Mouse (Mus musculus): ENCODE data around the gene Tssk4. TPM values are rescaled to one million over a fixed set of nuclear protein-coding genes. Genes with fewer than 3 reads are reported as not detected.

The Tssk4 gene
- polyA plus RNA-seq, 1 experiment from 2014 or later: 1.1 TPM

DNA sequence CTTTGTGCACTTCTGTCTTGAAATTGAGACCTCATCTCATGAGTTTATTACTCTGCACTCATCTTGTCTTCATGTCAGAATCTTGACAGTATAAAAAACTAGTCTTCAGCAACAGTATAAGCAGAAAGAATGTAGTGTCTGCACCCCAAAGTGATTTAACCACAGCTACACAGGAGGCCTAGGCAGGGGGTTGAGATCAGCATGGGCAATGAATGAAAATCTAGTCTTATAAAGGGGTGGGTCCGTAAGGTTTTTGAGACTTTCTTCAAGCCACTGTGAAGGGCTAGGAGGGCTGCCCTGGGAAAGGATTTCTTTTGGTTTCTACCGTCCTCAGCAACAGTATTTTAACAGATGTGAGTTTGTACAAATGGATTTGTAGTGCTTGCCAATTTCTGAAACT, 10.7 kb downstream of the Tssk4 start:
- peak; percentile 22; the same call in 1 of the 2 replicates for ATAC-seq (ENCODE audit: insufficient read depth)

DNA sequence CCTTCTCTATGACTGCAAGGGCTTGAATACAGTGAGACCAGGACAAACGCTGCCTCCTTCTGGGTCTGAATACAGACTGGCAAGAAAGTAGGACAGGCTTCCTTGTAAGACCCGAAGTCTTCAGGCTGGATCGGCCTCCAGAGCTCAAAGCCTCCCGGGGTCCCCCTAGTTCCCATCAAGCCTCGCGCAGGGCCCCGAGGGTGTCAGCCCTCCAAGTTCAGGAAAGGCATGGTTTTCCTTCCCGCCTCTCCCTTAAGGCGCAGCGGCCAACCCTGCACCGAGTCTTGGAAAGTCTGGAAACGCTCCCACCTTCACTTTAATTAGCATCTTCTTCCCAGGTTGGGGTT, 21.5 kb downstream of the Tssk4 start:
- H3K4me1 ChIP-seq (ENCODE audit: insufficient read depth): peaks cover 5% of the 10 kb centered on the region; the same call in 1 of the 2 replicates
- DNase-seq (no peak), ATAC-seq (ENCODE audit: insufficient read depth) (peak; percentile 55)
- no peak for TF ChIP-seq CTCF (IDR thresholded peaks at IDR 0.05; ENCODE audit: low read depth)
- under 1% methylated on average over 12 of the region's 12 CpGs for WGBS
- peak overlapping the region; percentile 70 for H3K4me3 ChIP-seq (ENCODE audit: low read depth, low read length)
- peaks cover 18% of the 10 kb centered on the region for H3K36me3 ChIP-seq (ENCODE audit: insufficient read depth)
- H3K27ac ChIP-seq (ENCODE audit: low read depth): peak overlapping the region; percentile 68; the same call in 1 of the 2 replicates
- no peaks in the 10 kb centered on the region for H3K9me3 ChIP-seq (ENCODE audit: low read depth, low read length)
- peak overlapping the region; percentile 70 for H3K4me2 ChIP-seq
- peak overlapping the region; percentile 77 for H3K9ac ChIP-seq
- H3K27me3 ChIP-seq (ENCODE audit: insufficient read depth, low read length): no peaks in the 10 kb centered on the region

More for the DNA sequence above, 10.7 kb downstream of the Tssk4 start:
- no peaks in the 10 kb centered on the region for H3K9me3 ChIP-seq (ENCODE audit: low read depth, low read length)
- no peak overlapping the region for H3K27ac ChIP-seq (ENCODE audit: low read depth)
- WGBS: 34% methylated on average over 2 of the region's 2 CpGs
- H3K36me3 ChIP-seq (ENCODE audit: insufficient read depth): peaks cover 44% of the 10 kb centered on the region
- peak overlapping the region; percentile 81; the same call in 1 of the 2 replicates for H3K9ac ChIP-seq
- H3K27me3 ChIP-seq (ENCODE audit: insufficient read depth, low read length): no peaks in the 10 kb centered on the region
- H3K4me3 ChIP-seq (ENCODE audit: low read depth, low read length): peak overlapping the region; percentile 56
- DNase-seq: no peak
- peaks cover 5% of the 10 kb centered on the region; the same call in 1 of the 2 replicates for H3K4me1 ChIP-seq (ENCODE audit: insufficient read depth)
- H3K4me2 ChIP-seq: peak overlapping the region; percentile 70
- TF ChIP-seq CTCF (IDR thresholded peaks at IDR 0.05; ENCODE audit: low read depth): no peak

DNA sequence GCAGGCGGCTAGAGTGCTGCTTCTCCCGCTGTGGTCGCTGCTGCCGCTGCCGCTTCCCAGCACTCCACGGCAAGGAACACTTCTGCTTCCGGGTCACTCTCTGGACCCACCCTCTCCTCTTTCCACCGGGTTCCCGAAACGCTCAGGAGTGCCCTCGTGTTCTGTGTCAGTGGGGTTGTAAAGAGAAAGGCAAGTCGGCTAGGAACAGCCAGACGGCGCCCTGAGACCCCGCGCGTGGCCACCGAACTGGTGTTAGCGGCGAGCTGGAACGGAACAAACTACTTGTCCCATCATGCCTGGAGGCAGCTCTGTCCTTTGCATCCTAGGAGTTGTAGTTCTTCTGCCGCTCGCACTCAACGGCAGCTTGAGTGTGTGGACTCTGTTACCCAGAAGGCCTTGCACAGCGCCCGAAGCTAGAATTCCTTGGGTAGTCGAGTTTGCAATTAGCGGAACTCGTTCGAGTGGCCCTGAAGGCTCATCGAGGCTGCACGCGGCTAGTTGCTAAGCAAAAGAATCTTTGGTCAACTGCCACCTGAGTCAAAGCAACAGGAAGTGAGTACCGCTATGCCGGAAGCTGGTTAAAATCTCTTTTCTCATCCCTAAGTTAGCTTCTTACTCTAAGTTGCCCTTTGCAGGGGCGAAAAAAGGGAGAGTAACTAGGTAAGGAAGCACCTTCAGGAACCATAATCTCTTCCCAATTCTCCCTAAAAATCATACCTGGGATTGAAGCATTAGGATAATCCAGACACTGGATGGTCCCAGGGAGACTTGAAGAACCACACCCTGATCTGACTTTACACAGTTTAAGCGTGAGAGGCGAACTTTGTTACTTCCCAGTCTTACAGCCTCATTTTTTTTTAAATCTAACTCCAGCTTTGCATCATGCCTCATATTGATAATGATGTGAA, 22.1 kb downstream of the Tssk4 start, which contains the start of the genes Gmpr2 and Nedd8:
Gene Gmpr2 (plus strand): TSS at position 109 of the 908 bp plus-strand sequence.
Gene Nedd8 (minus strand): TSS at position 292 of the 908 bp plus-strand sequence.
- H3K4me3 ChIP-seq (ENCODE audit: low read depth, low read length): peak within 1 kb of the TSS; percentile 70
- no peaks in the 10 kb centered on the region for H3K9me3 ChIP-seq (ENCODE audit: low read depth, low read length)
- H3K4me2 ChIP-seq: peak within 1 kb of the TSS; percentile 70
- no peaks in the 10 kb centered on the region for H3K27me3 ChIP-seq (ENCODE audit: insufficient read depth, low read length)
- H3K27ac ChIP-seq (ENCODE audit: low read depth): peak within 1 kb of the TSS; percentile 72; the same call in 1 of the 2 replicates
- peak; percentile 98 for ATAC-seq (ENCODE audit: insufficient read depth)
- peak; percentile 97 for DNase-seq
- peaks cover 23% of the 10 kb centered on the region for H3K36me3 ChIP-seq (ENCODE audit: insufficient read depth)
- TF ChIP-seq CTCF (IDR thresholded peaks at IDR 0.05; ENCODE audit: low read depth): no peak
- whole genome bisulfite sequencing: under 1% methylated on average over 38 of the region's 38 CpGs
- H3K9ac ChIP-seq: peak within 1 kb of the TSS; percentile 77
- peaks cover 5% of the 10 kb centered on the region; the same call in 1 of the 2 replicates for H3K4me1 ChIP-seq (ENCODE audit: insufficient read depth)

DNA sequence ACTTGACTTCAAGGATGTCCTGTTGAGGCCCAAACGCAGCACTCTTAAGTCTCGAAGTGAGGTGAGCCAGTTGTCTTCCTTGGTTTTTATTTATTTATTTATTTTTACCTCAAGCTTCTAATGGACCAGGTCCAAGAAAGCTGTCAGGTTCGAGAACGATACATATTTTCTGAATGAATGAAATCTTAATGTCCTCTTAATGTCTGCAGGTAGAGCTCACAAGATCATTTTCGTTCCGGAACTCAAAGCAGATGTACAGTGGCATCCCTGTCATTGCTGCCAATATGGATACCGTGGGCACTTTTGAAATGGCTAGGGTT, 22.7 kb downstream of the Tssk4 start:
- TF ChIP-seq CTCF (IDR thresholded peaks at IDR 0.05; ENCODE audit: low read depth): no peak
- peak overlapping the region; percentile 70 for H3K4me2 ChIP-seq
- peak overlapping the region; percentile 72; the same call in 1 of the 2 replicates for H3K27ac ChIP-seq (ENCODE audit: low read depth)
- peaks cover 29% of the 10 kb centered on the region for H3K36me3 ChIP-seq (ENCODE audit: insufficient read depth)
- H3K27me3 ChIP-seq (ENCODE audit: insufficient read depth, low read length): no peaks in the 10 kb centered on the region
- peak overlapping the region; percentile 77 for H3K9ac ChIP-seq
- H3K4me1 ChIP-seq (ENCODE audit: insufficient read depth): peaks cover 5% of the 10 kb centered on the region; the same call in 1 of the 2 replicates
- H3K4me3 ChIP-seq (ENCODE audit: low read depth, low read length): peak overlapping the region; percentile 70
- DNase-seq (no peak), ATAC-seq (ENCODE audit: insufficient read depth) (no peak)
- H3K9me3 ChIP-seq (ENCODE audit: low read depth, low read length): no peaks in the 10 kb centered on the region
- 72% methylated on average over 7 of the region's 7 CpGs for WGBS

DNA sequence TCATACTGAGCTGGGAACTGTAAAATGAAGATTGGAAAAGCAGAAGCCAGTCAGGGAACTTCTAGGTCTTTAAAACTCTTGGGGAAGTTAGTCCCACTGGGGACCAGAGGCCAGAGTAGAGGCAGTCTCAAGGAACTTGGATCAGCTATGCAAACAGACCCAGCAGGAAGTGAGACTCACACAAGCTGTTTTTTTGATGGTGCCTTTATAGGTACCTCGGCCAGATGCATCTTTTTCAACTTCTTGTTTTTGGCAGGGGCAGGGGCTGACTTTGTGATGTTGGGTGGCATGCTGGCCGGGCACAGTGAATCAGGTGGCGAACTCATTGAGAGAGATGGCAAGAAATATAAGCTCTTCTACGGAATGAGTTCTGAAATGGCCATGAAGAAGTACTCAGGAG, 27.6 kb downstream of the Tssk4 start:
- H3K36me3 ChIP-seq (ENCODE audit: insufficient read depth): peaks cover 57% of the 10 kb centered on the region
- no peak overlapping the region for H3K9ac ChIP-seq
- 83% methylated on average over 4 of the region's 4 CpGs for WGBS

DNA sequence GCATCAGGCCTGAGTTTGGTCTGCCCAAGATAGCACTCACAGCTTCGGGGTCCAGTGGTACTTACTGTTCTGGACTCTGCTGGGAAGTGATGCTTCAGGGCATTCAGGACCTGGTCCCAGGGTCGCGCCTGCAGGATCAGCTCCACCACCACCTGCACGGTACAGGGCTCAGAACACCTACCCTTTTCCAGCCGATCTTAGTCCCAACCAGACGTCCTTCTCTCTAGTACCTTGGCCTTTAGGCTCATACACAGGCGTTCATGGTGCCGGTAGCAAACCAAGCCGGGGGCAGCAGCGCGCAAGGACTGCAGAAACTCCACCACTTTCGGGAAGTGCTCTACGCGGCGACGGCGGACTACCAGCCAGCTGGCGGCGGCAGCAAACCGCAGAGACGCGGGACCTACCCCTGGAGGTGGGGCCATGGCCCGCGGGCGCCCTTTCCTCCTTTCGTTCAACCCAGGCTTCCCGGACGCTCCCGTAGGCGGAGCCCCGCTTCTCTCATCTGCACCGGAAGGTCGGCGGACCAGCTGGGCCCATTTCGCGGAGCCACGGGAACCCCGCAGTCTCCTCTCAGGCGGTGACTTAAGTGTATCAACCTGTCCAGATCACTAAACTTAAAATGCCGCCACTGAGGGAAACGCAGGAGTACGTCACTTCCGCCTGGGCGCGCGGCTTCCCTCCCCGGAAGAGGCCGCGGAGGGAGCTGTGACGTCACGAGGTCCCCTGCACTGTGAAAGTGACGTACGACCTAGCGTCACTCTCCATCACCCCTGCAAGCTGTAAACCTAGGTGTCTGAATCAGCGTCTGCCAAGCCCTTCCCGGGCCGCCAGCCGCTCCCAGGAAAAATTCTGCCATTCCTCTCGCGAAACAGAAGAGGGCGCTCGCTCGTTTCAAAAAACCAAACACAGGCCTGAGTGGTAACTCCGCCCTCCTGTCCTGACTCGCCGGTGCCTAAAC, 31.5 kb downstream of the Tssk4 start, which contains the start of gene Tinf2:
Gene Tinf2 (minus strand): TSS at position 661 of the 958 bp plus-strand sequence.
- under 1% methylated on average over 65 of the region's 66 CpGs for WGBS

More for the DNA sequence above, 27.6 kb downstream of the Tssk4 start:
- no peak for TF ChIP-seq CTCF (IDR thresholded peaks at IDR 0.05; ENCODE audit: low read depth)
- H3K27me3 ChIP-seq (ENCODE audit: insufficient read depth, low read length): no peaks in the 10 kb centered on the region
- DNase-seq (no peak), ATAC-seq (ENCODE audit: insufficient read depth) (no peak)
- H3K9me3 ChIP-seq (ENCODE audit: low read depth, low read length): no peaks in the 10 kb centered on the region
- no peak overlapping the region for H3K4me2 ChIP-seq
- H3K4me1 ChIP-seq (ENCODE audit: insufficient read depth): peaks cover 4% of the 10 kb centered on the region; the same call in 1 of the 2 replicates
- no peak overlapping the region for H3K27ac ChIP-seq (ENCODE audit: low read depth)
- H3K4me3 ChIP-seq (ENCODE audit: low read depth, low read length): no peak overlapping the region

More for the DNA sequence above, 31.5 kb downstream of the Tssk4 start, which contains the start of gene Tinf2:
- Histone ChIP-seq H3K4me1 (ENCODE audit: insufficient read depth) (no peaks in the 10 kb centered on the region), H3K27ac (ENCODE audit: low read depth) (peak within 1 kb of the TSS; percentile 92), H3K4me3 (ENCODE audit: low read depth, low read length) (peak within 1 kb of the TSS; percentile 78), H3K27me3 (ENCODE audit: insufficient read depth, low read length) (no peaks in the 10 kb centered on the region), H3K36me3 (ENCODE audit: insufficient read depth) (peaks cover 41% of the 10 kb centered on the region), H3K9me3 (ENCODE audit: low read depth, low read length) (no peaks in the 10 kb centered on the region), H3K9ac (peak within 1 kb of the TSS; percentile 81), H3K4me2 (peak within 1 kb of the TSS; percentile 82)
- ATAC-seq (ENCODE audit: insufficient read depth): peak; percentile 98
- DNase-seq: peak; percentile 99
- peak; percentile 85 for TF ChIP-seq CTCF (IDR thresholded peaks at IDR 0.05; ENCODE audit: low read depth)
